Comparison of ENCODE assay signal across 12 mouse cellular contexts in the genomic region with DNA sequence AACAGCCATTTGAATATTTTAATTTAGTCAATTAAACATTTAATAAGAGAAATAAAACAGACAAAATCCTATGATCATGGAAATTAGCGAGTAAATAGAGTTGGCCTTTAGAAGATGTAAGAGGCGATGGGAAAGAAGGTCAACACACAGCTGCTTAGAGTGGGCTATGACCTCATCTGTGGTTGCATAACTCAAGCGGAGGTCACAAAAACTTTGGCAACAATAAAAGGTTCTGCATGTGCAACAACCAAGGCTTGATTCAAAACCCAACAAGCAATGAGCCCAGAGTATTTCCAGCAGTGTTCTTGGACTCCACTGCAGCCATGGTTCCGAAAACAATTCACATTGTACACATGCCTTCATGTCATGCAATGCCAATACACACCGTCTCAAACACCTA. TPM values are rescaled to one million over a fixed set of nuclear protein-coding genes. Genes with fewer than 3 reads are reported as not detected.
DNase-seq lines count a peak whose midpoint lies in the region; ATAC-seq and TF ChIP-seq lines count a peak whose summit lies in the region.
"Had no signal": no experiment of that assay in that cellular context is flagged by ENCODE, and none has a peak within 500 bp of the region (broad histone marks: within the 10 kb centered on the region; RNA-seq: fewer than 3 reads in every experiment).

No protein-coding gene starts in this region.

- no peak for TF ChIP-seq EP300 in heart, adult 2 months (IDR thresholded peaks at IDR 0.05; ENCODE audit: insufficient read depth, low read depth, low read length)

- TF ChIP-seq CTCF in heart, adult 2 months (IDR thresholded peaks at IDR 0.05): no peak
- no peak for TF ChIP-seq CTCF in lung, adult 2 months (IDR thresholded peaks at IDR 0.05; ENCODE audit: insufficient read depth, low read length)

- DNase-seq in heart, adult 2 months: peak; percentile 31 to 62
- DNase-seq in heart, postnatal 4 days: no peak
- peak; percentile 60 for DNase-seq in 416B (ENCODE audit: low read depth)
- peak; percentile 13 for DNase-seq in adrenal gland, postnatal 25 days
- peak; percentile 28 for DNase-seq in lung, adult 2 months
- DNase-seq in frontal cortex, adult 2 months (ENCODE audit: extremely low spot score in 1 of 2, low spot score in 1 of 2): no peak
- DNase-seq in right cerebral cortex, postnatal 4 days: no peak
- DNase-seq: cerebellum, adult 11 months; embryo, embryonic 11 days; thymus, postnatal 14 days had no signal

- no peaks in the 10 kb centered on the region for H3K9me3 ChIP-seq in intestine, embryonic 15.5 days

- peak overlapping the region; percentile 12 for H3K27ac ChIP-seq in heart, adult 2 months
- no peak overlapping the region for H3K27ac ChIP-seq in intestine, embryonic 15.5 days

- intact Hi-C loops in heart, adult 2 months (cut with DNase I): no loop called here

- H3K79me2 ChIP-seq in heart, adult 2 months (replicated peaks; ENCODE audit: control insufficient read depth, insufficient read depth, low read length): no peaks in the 10 kb centered on the region

- no peak for ATAC-seq in intestine, embryonic 15.5 days
- ATAC-seq: intestine, postnatal 0 days had no signal

- H3K36me3 ChIP-seq in heart, adult 2 months (ENCODE audit: control insufficient read depth, insufficient read depth, low read length): peaks cover 2% of the 10 kb centered on the region; the same call in 1 of the 2 replicates
- H3K36me3 ChIP-seq in intestine, embryonic 15.5 days: no peaks in the 10 kb centered on the region

- H3K4me3 ChIP-seq in heart, adult 2 months: no peak overlapping the region
- H3K4me3 ChIP-seq in lung, adult 2 months (replicated peaks; ENCODE audit: extremely low read depth, low read depth, low read length): no peak overlapping the region
- H3K4me3 ChIP-seq in intestine, embryonic 15.5 days (replicated peaks): no peak overlapping the region

- WGBS in heart, adult 2 months: 57% methylated on average over 5 of the region's 5 CpGs
- 52% methylated on average over 5 of the region's 5 CpGs for WGBS in lung, adult 2 months
- 86% methylated on average over 5 of the region's 5 CpGs for WGBS in intestine, embryonic 15.5 days

- no peak overlapping the region for H3K9ac ChIP-seq in heart, adult 2 months (ENCODE audit: low read depth, low read length)
- no peak overlapping the region for H3K9ac ChIP-seq in intestine, embryonic 15.5 days

- H3K27me3 ChIP-seq in heart, adult 2 months (ENCODE audit: control insufficient read depth, insufficient read depth, low read length): no peaks in the 10 kb centered on the region
- H3K27me3 ChIP-seq in intestine, embryonic 15.5 days (replicated peaks): no peaks in the 10 kb centered on the region

- no peak for TF ChIP-seq POLR2A in heart, adult 2 months (IDR thresholded peaks at IDR 0.05; ENCODE audit: insufficient read depth, low read depth, low read length)
- no peak for TF ChIP-seq POLR2A in lung, adult 2 months (IDR thresholded peaks at IDR 0.05; ENCODE audit: borderline replicate concordance, extremely low read depth, low read depth, low read length)

- H3K4me1 ChIP-seq in heart, adult 2 months (ENCODE audit: control insufficient read depth, insufficient read depth, low read length): peaks cover 4% of the 10 kb centered on the region
- H3K4me1 ChIP-seq in lung, adult 2 months (ENCODE audit: control insufficient read depth, insufficient read depth, low read length): no peaks in the 10 kb centered on the region
- no peaks in the 10 kb centered on the region for H3K4me1 ChIP-seq in intestine, embryonic 15.5 days (replicated peaks)

- no peak overlapping the region for H3K4me2 ChIP-seq in intestine, embryonic 15.5 days (replicated peaks)

RNA-seq across cellular contexts. Expression of gene Glce, which starts 30.9 kb away (rescaled TPM):
- total RNA-seq in heart, adult 2 months (2021): 10 to 100 TPM; 11.7 to 11.9 TPM
- polyA plus RNA-seq in heart, adult 2 months (2012; rRNA removed): 3.2 and 7.0 TPM in 2 replicates
- 10 to 100 TPM; 11.3 to 14.4 TPM for total RNA-seq in heart, postnatal 4 days (2021)
- total RNA-seq in adrenal gland, postnatal 25 days (2021): 39.3 and 44.8 TPM in 2 replicates
- polyA plus RNA-seq in lung, adult 2 months (2012; rRNA removed): 3.1 and 5.6 TPM in 2 replicates
- polyA plus RNA-seq in intestine, embryonic 15.5 days (2015; fragmentation: Nextera tagmentation; extraction: Ambion mirVana): 17.7 and 20.8 TPM in 2 replicates
- 15.2 and 15.7 TPM in 2 replicates for polyA plus RNA-seq in frontal cortex, adult 2 months (2012; rRNA removed)

Comparison
In these comparisons a context has a peak if more than half of its experiments do, and no peak if none do; other contexts are left out.
1. DNase-seq: peak in heart, adult 2 months (2 of 2), 416B (single experiment), adrenal gland, postnatal 25 days (single experiment) and lung, adult 2 months (single experiment); none in heart, postnatal 4 days (single experiment), frontal cortex, adult 2 months (0 of 2) and right cerebral cortex, postnatal 4 days (single experiment).